Mouse (Mus musculus) kidney, postnatal 0 days (tissue): ENCODE results near the gene Slc48a1. TPM values are rescaled to one million over a fixed set of nuclear protein-coding genes. Genes with fewer than 3 reads are reported as not detected.
A peak's percentile ranks its signal among the peaks of the same experiment; 100 is the strongest.

Experiments
- ATAC-seq: fragments of 200-750 bp; cut with Nextera tagmentation; replicated peaks from 2 replicates; pipeline ENCODE4 v1.8.0; 2017; ENCODE audit warnings: low read depth, moderate number of reproducible peaks, moderate TSS enrichment, moderate library complexity; ENCODE audit not compliant: low FRiP score
- DNase-seq: peaks from one replicate; pipeline ENCODE4 v3.0.0-alpha.2; 2016; ENCODE audit warnings: low spot score
- H3K27ac ChIP-seq: fragments of 300-500 bp; sonication (generic); 2 replicates; pipeline ENCODE4 v1.5.1; 2014; ENCODE audit warnings: mild to moderate bottlenecking
- H3K27me3 ChIP-seq: fragments of 300-500 bp; sonication (generic); 2 replicates; pipeline ENCODE4 v1.6.1; 2014; ENCODE audit warnings: low read length, mixed read lengths; ENCODE audit not compliant: insufficient read depth
- H3K36me3 ChIP-seq: fragments of 300-500 bp; sonication (generic); 2 replicates; pipeline ENCODE4 v1.6.1; 2014; ENCODE audit warnings: low read length, mixed read lengths; ENCODE audit not compliant: insufficient read depth
- H3K4me1 ChIP-seq: fragments of 300-500 bp; sonication (generic); replicated peaks from 2 replicates; pipeline ENCODE4 v1.6.1; 2014; ENCODE audit warnings: antibody characterized with exemption, low read length, mixed read lengths; ENCODE audit not compliant: insufficient read depth
- H3K4me2 ChIP-seq: fragments of 300-500 bp; sonication (generic); 2 replicates; pipeline ENCODE4 v1.6.1; 2014; ENCODE audit warnings: mild to moderate bottlenecking, low read length, moderate library complexity, mixed read lengths
- H3K4me3 ChIP-seq: fragments of 300-500 bp; sonication (generic); replicated peaks from 2 replicates; pipeline ENCODE4 v1.5.1; 2014; ENCODE audit warnings: low read depth, low read length
- H3K9ac ChIP-seq: fragments of 300-500 bp; sonication (generic); 2 replicates; pipeline ENCODE4 v1.6.1; 2014; ENCODE audit warnings: low read depth, low read length
- H3K9me3 ChIP-seq: fragments of 300-500 bp; sonication (generic); replicated peaks from 2 replicates; pipeline ENCODE4 v1.6.1; 2016; ENCODE audit warnings: low read length, inconsistent platforms, mixed read lengths
- CTCF ChIP-seq: IDR thresholded peaks from 2 replicates; pipeline ENCODE4 v1.5.1; 2016; ENCODE audit warnings: antibody characterized with exemption, low read depth, mild to moderate bottlenecking, moderate library complexity
- WGBS: fragments of 180-500 bp; shearing (Covaris S2); extraction: QIAGEN DNeasy Blood & Tissue Kit; methylation state at CpG from one replicate; pipeline ENCODE4 v1.1.7; 2014; 5-methylcytosine and 5-hydroxymethylcytosine counted together
- polyA plus RNA-seq: library from polyadenylated mRNA; unstranded; fragments of >200 nt; fragmentation: Nextera tagmentation; extraction: Ambion mirVana; gene quantifications from 2 replicates; pipeline ENCODE4 v1.2.1, GENCODE M21; 2015

The Slc48a1 gene
- polyA plus RNA-seq, 1 experiment from 2014 or later: 86.9 TPM

GRCm38 (mm10) chr15:97791126-97791700 lies 12.9 kb downstream of the Slc48a1 start:
- H3K9ac ChIP-seq: no peak overlapping the region
- no peak overlapping the region for H3K27ac ChIP-seq
- peaks cover 4% of the 10 kb centered on the region for H3K4me1 ChIP-seq
- H3K9me3 ChIP-seq: no peaks in the 10 kb centered on the region
- no peak overlapping the region for H3K4me3 ChIP-seq
- DNase-seq (no peak), ATAC-seq (no peak)
- no peak overlapping the region for H3K4me2 ChIP-seq
- TF ChIP-seq CTCF: no peak
- no peaks in the 10 kb centered on the region for H3K27me3 ChIP-seq
- H3K36me3 ChIP-seq: peaks cover 51% of the 10 kb centered on the region
- WGBS: 88% methylated on average over 11 of the region's 11 CpGs

- no peak for DNase-seq
- no peak overlapping the region for H3K4me3 ChIP-seq
- H3K9me3 ChIP-seq: no peaks in the 10 kb centered on the region
- H3K4me1 ChIP-seq: peaks cover 4% of the 10 kb centered on the region; the same call in 1 of the 2 replicates
- H3K4me2 ChIP-seq: no peak overlapping the region
- no peaks in the 10 kb centered on the region for H3K27me3 ChIP-seq
- H3K9ac ChIP-seq: no peak overlapping the region
- no peak for ATAC-seq
- no peak overlapping the region for H3K27ac ChIP-seq
- TF ChIP-seq CTCF: no peak
- 92% methylated on average over 18 of the region's 18 CpGs for WGBS
- peaks cover 68% of the 10 kb centered on the region for H3K36me3 ChIP-seq
Observed at GRCm38 (mm10) chr15:97793386-97794153, 15.2 kb downstream of the Slc48a1 start.

GRCm38 (mm10) chr15:97794268-97794667 lies 15.9 kb downstream of the Slc48a1 start:
- TF ChIP-seq CTCF: peak; percentile 66
- Histone ChIP-seq H3K36me3 (peaks cover 71% of the 10 kb centered on the region), H3K4me1 (no peaks in the 10 kb centered on the region), H3K27ac (no peak overlapping the region), H3K9ac (no peak overlapping the region), H3K4me2 (no peak overlapping the region), H3K9me3 (no peaks in the 10 kb centered on the region), H3K4me3 (no peak overlapping the region), H3K27me3 (no peaks in the 10 kb centered on the region)
- 81% methylated on average over 5 of the region's 5 CpGs for WGBS
- DNase-seq: no peak
- ATAC-seq: no peak

- Histone ChIP-seq H3K4me2 (no peak overlapping the region), H3K4me1 (no peaks in the 10 kb centered on the region), H3K27ac (no peak overlapping the region), H3K36me3 (peaks cover 73% of the 10 kb centered on the region), H3K9ac (no peak overlapping the region), H3K27me3 (no peaks in the 10 kb centered on the region), H3K4me3 (no peak overlapping the region), H3K9me3 (no peaks in the 10 kb centered on the region)
- WGBS: 94% methylated on average over 10 of the region's 10 CpGs
- ATAC-seq: no peak
- no peak for DNase-seq
- TF ChIP-seq CTCF: no peak
Observed at GRCm38 (mm10) chr15:97795559-97796235, 17.4 kb downstream of the Slc48a1 start.

- H3K4me1 ChIP-seq: no peaks in the 10 kb centered on the region
- no peak overlapping the region for H3K4me2 ChIP-seq
- 94% methylated on average over 17 of the region's 17 CpGs for WGBS
- H3K27me3 ChIP-seq: no peaks in the 10 kb centered on the region
- DNase-seq: no peak
- ATAC-seq: no peak
- no peak overlapping the region for H3K4me3 ChIP-seq
- peaks cover 73% of the 10 kb centered on the region for H3K36me3 ChIP-seq
- no peaks in the 10 kb centered on the region for H3K9me3 ChIP-seq
- no peak for TF ChIP-seq CTCF
- H3K27ac ChIP-seq: no peak overlapping the region
- no peak overlapping the region for H3K9ac ChIP-seq
Observed at GRCm38 (mm10) chr15:97796674-97797310, 18.5 kb downstream of the Slc48a1 start.

GRCm38 (mm10) chr15:97798134-97798533 lies 19.8 kb downstream of the Slc48a1 start:
- 70% methylated on average over 17 of the region's 17 CpGs for WGBS
- Histone ChIP-seq H3K4me2 (no peak overlapping the region), H3K27ac (no peak overlapping the region), H3K9ac (no peak overlapping the region), H3K27me3 (no peaks in the 10 kb centered on the region), H3K4me1 (no peaks in the 10 kb centered on the region), H3K9me3 (no peaks in the 10 kb centered on the region), H3K36me3 (peaks cover 74% of the 10 kb centered on the region), H3K4me3 (no peak overlapping the region)
- DNase-seq (no peak), ATAC-seq (no peak)
- TF ChIP-seq CTCF: no peak
